Mouse (Mus musculus): Measurements from ENCODE around the gene Nudt17.
"Not testable (repeated sequence)": the region's sequence is repeated elsewhere in the genome, so short reads cannot be mapped to it uniquely, and the experiment has no call there.

Gene Nudt17

GRCm38 (mm10) chr3:96707903-96708683, at the start of gene Nudt17:
TSS of gene Nudt17 (minus strand) at chr3:96708562.
- peak; percentile 79 to 86 for DNase-seq (ENCODE audit: low spot score in 2 of 2)

GRCm38 (mm10) chr3:96757691-96758090, 49.3 kb upstream of the Nudt17 start:
- no peak for DNase-seq (ENCODE audit: low spot score in 2 of 2)

GRCm38 (mm10) chr3:96755935-96756334, 47.6 kb upstream of the Nudt17 start:
- no peak for DNase-seq (ENCODE audit: low spot score in 2 of 2)

- DNase-seq (ENCODE audit: low spot score in 2 of 2), result no peak
These were observed 38.5 kb upstream of the Nudt17 start for GRCm38 (mm10) chr3:96746829-96747228.

GRCm38 (mm10) chr3:96744348-96744747, 36.0 kb upstream of the Nudt17 start:
- DNase-seq (ENCODE audit: low spot score in 2 of 2), result no peak

GRCm38 (mm10) chr3:96740279-96740678, 31.9 kb upstream of the Nudt17 start:
- not testable (repeated sequence) for DNase-seq (ENCODE audit: low spot score in 2 of 2)

- DNase-seq (ENCODE audit: low spot score in 2 of 2), result no peak
These were observed 29.6 kb upstream of the Nudt17 start for GRCm38 (mm10) chr3:96737995-96738394.

- DNase-seq (ENCODE audit: low spot score in 2 of 2), result no peak
These were observed 28.8 kb upstream of the Nudt17 start for GRCm38 (mm10) chr3:96737013-96737740.

GRCm38 (mm10) chr3:96735200-96735599, 26.8 kb upstream of the Nudt17 start:
- DNase-seq (ENCODE audit: low spot score in 2 of 2), result no peak

- DNase-seq (ENCODE audit: low spot score in 2 of 2), result no peak
These were observed 25.6 kb upstream of the Nudt17 start for GRCm38 (mm10) chr3:96733984-96734383.

- no peak for DNase-seq (ENCODE audit: low spot score in 2 of 2)
These were observed 22.4 kb upstream of the Nudt17 start for GRCm38 (mm10) chr3:96730785-96731184.

- no peak for DNase-seq (ENCODE audit: low spot score in 2 of 2)
These were observed 21.0 kb upstream of the Nudt17 start for GRCm38 (mm10) chr3:96729403-96729784.

- DNase-seq (ENCODE audit: low spot score in 2 of 2), result no peak
These were observed 20.5 kb upstream of the Nudt17 start for GRCm38 (mm10) chr3:96728634-96729402.

- DNase-seq (ENCODE audit: low spot score in 2 of 2), result no peak
These were observed 19.7 kb upstream of the Nudt17 start for GRCm38 (mm10) chr3:96727828-96728633.

GRCm38 (mm10) chr3:96727343-96727827, 19.0 kb upstream of the Nudt17 start, which contains the start of the genes Polr3c and Rnf115:
TSS of gene Polr3c (minus strand) at chr3:96727628.
TSS of gene Rnf115 (plus strand) at chr3:96727664.
- DNase-seq (ENCODE audit: low spot score in 2 of 2), result peak; percentile 96

GRCm38 (mm10) chr3:96719173-96719572, 10.8 kb upstream of the Nudt17 start:
- no peak for DNase-seq (ENCODE audit: low spot score in 2 of 2)

- DNase-seq (ENCODE audit: low spot score in 2 of 2), result no peak
These were observed 7.5 kb upstream of the Nudt17 start for GRCm38 (mm10) chr3:96715854-96716253.

- DNase-seq (ENCODE audit: low spot score in 2 of 2), result no peak
These were observed 5.9 kb upstream of the Nudt17 start for GRCm38 (mm10) chr3:96714286-96714685.

GRCm38 (mm10) chr3:96708684-96709064, 312 bp upstream of the Nudt17 start:
- DNase-seq (ENCODE audit: low spot score in 2 of 2), result no peak

GRCm38 (mm10) chr3:96706984-96707383, 1.4 kb downstream of the Nudt17 start:
- no peak for DNase-seq (ENCODE audit: low spot score in 2 of 2)

GRCm38 (mm10) chr3:96706217-96706616, 2.1 kb downstream of the Nudt17 start:
- DNase-seq (ENCODE audit: low spot score in 2 of 2), result no peak

Data from urinary bladder, postnatal 4 days (tissue).